Mouse (Mus musculus) regulatory T cell (primary cell): ENCODE data around the gene Mex3d.

Experiments used
- in situ Hi-C: fragments of 300-600 bp; cut with MboI, MseI; formaldehyde crosslinking; loops from one replicate; pipeline ENCODE4 v1.15.1; 2025; ENCODE audit warnings: high pct_unique_total_duplicates

Mex3d gene

GRCm38 (mm10) chr10:80386735-80387471 lies 556 bp downstream of the Mex3d start:
- in situ Hi-C loops, result no loop called here

- in situ Hi-C loops, result no loop called here
Measured at GRCm38 (mm10) chr10:80385811-80386734, 1.4 kb downstream of the Mex3d start.

- in situ Hi-C loops, result no loop called here
Measured at GRCm38 (mm10) chr10:80385310-80385709, 2.1 kb downstream of the Mex3d start.

- in situ Hi-C loops, result no loop called here
Measured at GRCm38 (mm10) chr10:80384709-80385108, 2.8 kb downstream of the Mex3d start.

- in situ Hi-C loops, result no loop called here
Measured at GRCm38 (mm10) chr10:80384115-80384639, 3.3 kb downstream of the Mex3d start.

- in situ Hi-C loops, result no loop called here
Measured at GRCm38 (mm10) chr10:80383431-80383830, 4.0 kb downstream of the Mex3d start.

GRCm38 (mm10) chr10:80382641-80383365 lies 4.7 kb downstream of the Mex3d start:
- in situ Hi-C loops, result no loop called here

- in situ Hi-C loops, result no loop called here
Measured at GRCm38 (mm10) chr10:80377716-80378115, 9.7 kb downstream of the Mex3d start.

- in situ Hi-C loops, result no loop called here
Measured at GRCm38 (mm10) chr10:80376160-80376559, 11.3 kb downstream of the Mex3d start.

- in situ Hi-C loops, result no loop called here
Measured at GRCm38 (mm10) chr10:80374063-80374462, 13.4 kb downstream of the Mex3d start.

GRCm38 (mm10) chr10:80372706-80373105 lies 14.8 kb downstream of the Mex3d start:
- in situ Hi-C loops, result no loop called here

- in situ Hi-C loops, result no loop called here
Measured at GRCm38 (mm10) chr10:80371983-80372382, 15.5 kb downstream of the Mex3d start.

- in situ Hi-C loops, result no loop called here
Measured at GRCm38 (mm10) chr10:80371411-80371966, 16.0 kb downstream of the Mex3d start.

GRCm38 (mm10) chr10:80369995-80370747 lies 17.3 kb downstream of the Mex3d start:
- in situ Hi-C loops, result no loop called here

GRCm38 (mm10) chr10:80368392-80368791 lies 19.1 kb downstream of the Mex3d start:
- in situ Hi-C loops, result no loop called here

- in situ Hi-C loops, result no loop called here
Measured at GRCm38 (mm10) chr10:80367954-80368353, 19.5 kb downstream of the Mex3d start.

GRCm38 (mm10) chr10:80365736-80366135 lies 21.7 kb downstream of the Mex3d start:
- in situ Hi-C loops, result no loop called here

GRCm38 (mm10) chr10:80363734-80364133 lies 23.7 kb downstream of the Mex3d start:
- in situ Hi-C loops, result no loop called here

- in situ Hi-C loops, result no loop called here
Measured at GRCm38 (mm10) chr10:80357994-80358639, 29.3 kb downstream of the Mex3d start.

GRCm38 (mm10) chr10:80357336-80357735 lies 30.1 kb downstream of the Mex3d start:
- in situ Hi-C loops, result no loop called here
